Mouse (Mus musculus): ENCODE measurements at regions not wholly inside any gene's neighbourhood (a gene's known extent, or its start where the extent isn't known, plus 50 kb on each side); places are given as distances from the start of the nearest gene placed in this dataset.
"Not testable (repeated sequence)": the region's sequence is repeated elsewhere in the genome, so short reads cannot be mapped to it uniquely, and the experiment has no call there.

DNA sequence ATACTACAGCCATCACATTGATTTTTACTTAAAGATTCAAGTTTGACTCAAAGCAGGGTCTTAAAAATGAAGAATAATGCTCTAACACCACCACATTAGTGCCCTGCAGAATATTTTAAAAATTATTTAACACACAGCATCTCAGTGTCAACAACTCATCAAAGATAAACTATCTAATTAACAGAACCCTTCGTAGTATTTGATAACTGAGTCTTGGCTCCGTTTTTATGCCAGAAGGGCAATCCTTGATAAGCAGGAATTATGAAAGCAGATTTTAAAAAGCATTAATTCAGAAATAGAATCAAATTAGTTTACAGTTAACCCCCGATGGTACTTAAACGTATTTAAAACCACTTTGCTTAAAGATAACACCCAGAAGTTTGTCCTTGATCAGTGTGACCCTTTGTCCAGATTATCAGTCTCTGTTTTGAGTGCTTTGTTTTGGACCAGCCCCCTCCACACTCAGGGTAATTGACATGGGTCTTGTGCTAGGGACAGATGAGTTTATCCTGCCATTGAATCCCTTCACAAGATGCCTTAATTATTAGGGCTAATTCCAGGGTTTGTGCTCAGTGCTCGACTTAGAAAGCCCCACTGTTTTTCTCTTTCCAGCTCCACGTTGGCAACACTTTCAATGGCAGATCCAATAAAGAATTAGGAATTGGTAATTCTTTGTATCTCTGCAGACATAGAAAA, 69.4 kb upstream of the Dph6 start:
- DNase-seq (ENCODE audit: low read depth), result no peak

GRCm38 (mm10) chr2:114727197-114727596, 72.4 kb upstream of the Dph6 start:
- no peak for DNase-seq (ENCODE audit: low read depth)

DNA sequence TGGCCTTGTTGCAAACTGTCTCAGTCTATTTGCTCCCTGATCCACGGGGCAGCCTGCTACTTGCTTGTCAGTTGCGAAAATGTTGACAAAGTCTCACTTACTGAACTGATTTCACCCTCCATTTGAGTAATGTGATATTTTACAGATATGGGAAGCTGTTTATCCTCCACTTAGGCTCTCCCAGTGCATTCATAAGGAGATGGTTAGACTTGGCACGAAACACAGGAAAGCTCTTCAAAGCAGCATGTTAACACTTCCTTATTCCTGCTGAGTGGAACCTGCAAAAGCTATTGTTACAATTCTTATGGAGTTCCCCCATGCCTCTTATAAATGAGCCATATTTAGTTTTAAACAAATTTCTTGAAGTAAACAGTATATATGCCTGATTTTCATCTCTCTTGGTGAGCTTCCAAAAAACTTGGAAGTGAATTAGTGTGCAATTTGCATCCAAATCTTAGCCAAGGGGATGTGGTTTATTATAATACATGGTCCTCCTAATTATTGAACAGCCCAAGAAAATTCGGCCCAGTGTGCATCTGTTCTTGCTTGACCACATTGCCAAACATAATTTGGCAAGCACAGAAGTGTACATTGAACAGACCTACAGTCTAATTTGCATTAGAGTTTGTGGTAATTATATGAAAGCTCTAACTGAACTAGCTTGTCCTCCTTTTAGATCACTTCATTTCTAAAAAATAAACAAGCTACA, 80.3 kb upstream of the Dph6 start:
- no peak for DNase-seq (ENCODE audit: low read depth)

- DNase-seq (ENCODE audit: low read depth), result no peak
Measured at GRCm38 (mm10) chr2:114739421-114740212, 84.9 kb upstream of the Dph6 start.

DNA sequence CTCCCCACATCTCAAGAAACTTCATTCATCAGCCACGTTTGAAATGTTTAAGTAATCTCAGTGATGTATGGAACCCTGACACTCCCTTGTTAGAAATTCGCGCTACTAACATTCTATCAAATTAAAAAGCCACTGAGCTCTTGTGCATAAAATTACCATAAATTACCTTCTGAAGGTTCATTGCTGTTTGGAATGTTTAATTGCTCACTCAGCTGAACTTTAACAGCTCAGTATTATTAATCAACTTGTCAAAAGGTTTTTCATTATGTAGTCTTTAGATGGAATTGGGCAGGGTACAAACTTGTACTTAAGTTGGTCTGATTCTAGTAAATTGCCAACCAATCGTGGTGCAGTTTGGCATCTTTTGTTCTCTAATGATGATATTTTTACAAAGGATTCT, 108.5 kb upstream of the Dph6 start:
- no peak for DNase-seq (ENCODE audit: low read depth)

GRCm38 (mm10) chr2:114773723-114774122, 119.0 kb upstream of the Dph6 start:
- DNase-seq (ENCODE audit: low read depth), result not testable (repeated sequence)

DNA sequence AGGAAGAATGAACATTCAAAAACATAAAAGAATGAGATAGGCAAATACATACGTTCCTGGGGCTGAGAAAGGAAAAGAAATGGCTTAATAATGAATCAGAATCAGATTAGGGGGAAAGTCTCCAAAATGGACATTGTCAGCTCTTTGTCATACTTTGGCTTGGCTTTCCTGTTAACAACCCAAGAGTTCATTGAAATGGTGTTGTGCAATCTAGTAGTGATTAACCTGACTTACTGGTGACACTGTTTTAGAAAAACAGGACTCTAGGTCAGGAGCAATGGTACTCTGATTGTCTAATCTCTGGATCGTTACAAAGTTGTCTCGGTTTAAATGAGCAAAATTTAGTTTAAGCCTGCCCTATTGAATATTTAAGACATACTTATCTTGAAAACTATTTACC, 119.5 kb upstream of the Dph6 start:
- DNase-seq (ENCODE audit: low read depth), result no peak

- DNase-seq (ENCODE audit: low read depth), result no peak
Measured at GRCm38 (mm10) chr2:114775532-114775931, 120.8 kb upstream of the Dph6 start.

DNA sequence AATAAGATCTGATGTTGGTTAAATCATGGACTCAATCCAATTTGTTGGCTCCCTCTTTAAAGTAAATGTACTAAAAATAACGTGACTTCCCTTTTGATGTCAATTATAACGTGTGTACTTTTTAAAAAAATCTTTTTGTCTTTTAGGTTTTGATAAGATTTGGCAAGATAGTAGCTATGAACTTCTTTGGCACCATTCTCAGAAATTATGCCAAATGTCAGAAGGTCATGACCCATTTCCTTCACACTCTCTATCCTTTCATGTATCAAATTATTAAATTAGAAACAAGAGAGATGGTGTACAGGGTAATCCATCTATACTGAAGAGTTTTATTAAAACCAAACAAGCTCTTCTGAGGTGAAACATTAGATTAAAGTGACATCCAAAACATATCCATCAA, 121.4 kb upstream of the Dph6 start:
- DNase-seq (ENCODE audit: low read depth), result no peak

GRCm38 (mm10) chr2:114782450-114782849, 127.7 kb upstream of the Dph6 start:
- DNase-seq (ENCODE audit: low read depth), result no peak

DNA sequence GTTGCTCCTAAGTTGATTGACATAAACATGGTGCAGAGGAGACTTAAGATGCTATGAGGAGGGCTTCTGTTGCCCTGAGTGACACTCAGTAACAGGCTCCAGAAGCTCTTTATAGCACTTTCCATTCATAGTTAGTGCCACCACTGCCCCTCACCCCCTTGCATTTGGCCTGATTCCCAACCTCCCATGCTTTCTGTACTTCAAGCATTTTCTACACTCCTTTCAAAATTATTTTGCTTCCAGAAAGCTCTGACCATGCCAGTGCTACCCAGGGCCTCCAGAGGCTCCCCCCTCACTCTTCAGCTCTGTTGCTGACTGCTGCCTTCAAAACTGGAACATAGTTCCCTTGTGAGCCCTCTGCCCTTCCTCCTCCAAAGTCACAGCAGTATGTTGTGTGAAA, 129.4 kb upstream of the Dph6 start:
- no peak for DNase-seq (ENCODE audit: low read depth)

GRCm38 (mm10) chr2:114788251-114788650, 133.5 kb upstream of the Dph6 start:
- DNase-seq (ENCODE audit: low read depth), result no peak

- no peak for DNase-seq (ENCODE audit: low read depth)
Measured at GRCm38 (mm10) chr2:114796630-114797290, 142.0 kb upstream of the Dph6 start.

DNA sequence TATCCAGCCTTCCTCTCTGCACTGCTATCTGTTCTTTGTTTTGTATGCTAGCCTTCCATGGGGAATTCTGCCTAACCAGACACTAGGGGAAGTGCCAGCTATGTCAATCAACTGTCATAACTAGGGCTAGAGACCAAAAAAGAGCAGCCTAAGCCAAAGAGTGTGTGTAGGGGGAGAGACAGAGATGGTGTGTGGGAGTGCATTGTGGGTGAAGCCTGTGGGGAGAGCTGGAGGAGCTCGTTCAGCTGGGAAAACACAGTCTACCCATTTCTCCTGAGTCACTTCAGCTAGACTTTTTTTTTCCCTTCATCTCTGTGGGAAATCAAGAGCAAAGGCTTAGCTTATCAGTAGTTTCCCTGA, 142.5 kb upstream of the Dph6 start:
- DNase-seq (ENCODE audit: low read depth), result no peak

GRCm38 (mm10) chr2:114803241-114803640, 148.5 kb upstream of the Dph6 start:
- DNase-seq (ENCODE audit: low read depth), result no peak

DNA sequence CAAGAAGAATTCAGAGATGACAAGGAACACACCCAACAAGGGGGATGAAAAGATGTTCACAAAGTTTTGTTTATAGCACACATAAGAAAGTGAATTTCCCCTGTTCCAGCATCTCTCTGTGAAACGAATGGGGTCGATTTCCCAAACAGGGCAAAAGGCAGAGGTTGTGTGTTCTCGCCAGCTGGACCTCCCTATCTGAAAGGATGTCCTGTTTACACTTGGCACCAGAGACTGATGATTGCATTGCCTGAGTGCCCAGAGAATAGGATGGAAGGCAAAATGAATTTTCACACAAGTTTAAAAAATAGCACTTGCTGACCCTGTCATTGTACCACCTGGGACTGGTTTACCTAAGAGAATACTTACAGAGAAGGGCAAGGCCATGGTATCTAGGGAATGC, 149.2 kb upstream of the Dph6 start:
- no peak for DNase-seq (ENCODE audit: low read depth)

- no peak for DNase-seq (ENCODE audit: low read depth)
Measured at GRCm38 (mm10) chr2:114805436-114806047, 150.8 kb upstream of the Dph6 start.

DNA sequence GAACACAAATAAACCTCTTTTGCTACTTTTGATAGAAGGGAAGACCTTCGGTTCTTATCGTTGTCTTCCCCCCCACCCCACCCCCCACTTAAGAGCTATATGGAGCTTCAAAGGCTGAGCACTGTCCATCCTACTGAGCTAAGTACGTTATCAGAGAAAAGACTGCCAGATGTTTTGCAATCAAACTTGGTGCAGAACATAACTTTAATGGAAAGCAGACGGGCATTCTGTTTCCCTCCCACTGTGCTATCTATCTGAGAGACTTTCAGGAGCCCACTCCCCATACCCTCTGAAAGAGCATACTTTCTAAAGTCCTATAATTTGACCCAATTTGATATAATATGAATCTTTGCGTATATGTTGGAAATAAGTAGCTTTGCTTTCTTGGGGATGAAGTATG, 153.3 kb upstream of the Dph6 start:
- no peak for DNase-seq (ENCODE audit: low read depth)

DNA sequence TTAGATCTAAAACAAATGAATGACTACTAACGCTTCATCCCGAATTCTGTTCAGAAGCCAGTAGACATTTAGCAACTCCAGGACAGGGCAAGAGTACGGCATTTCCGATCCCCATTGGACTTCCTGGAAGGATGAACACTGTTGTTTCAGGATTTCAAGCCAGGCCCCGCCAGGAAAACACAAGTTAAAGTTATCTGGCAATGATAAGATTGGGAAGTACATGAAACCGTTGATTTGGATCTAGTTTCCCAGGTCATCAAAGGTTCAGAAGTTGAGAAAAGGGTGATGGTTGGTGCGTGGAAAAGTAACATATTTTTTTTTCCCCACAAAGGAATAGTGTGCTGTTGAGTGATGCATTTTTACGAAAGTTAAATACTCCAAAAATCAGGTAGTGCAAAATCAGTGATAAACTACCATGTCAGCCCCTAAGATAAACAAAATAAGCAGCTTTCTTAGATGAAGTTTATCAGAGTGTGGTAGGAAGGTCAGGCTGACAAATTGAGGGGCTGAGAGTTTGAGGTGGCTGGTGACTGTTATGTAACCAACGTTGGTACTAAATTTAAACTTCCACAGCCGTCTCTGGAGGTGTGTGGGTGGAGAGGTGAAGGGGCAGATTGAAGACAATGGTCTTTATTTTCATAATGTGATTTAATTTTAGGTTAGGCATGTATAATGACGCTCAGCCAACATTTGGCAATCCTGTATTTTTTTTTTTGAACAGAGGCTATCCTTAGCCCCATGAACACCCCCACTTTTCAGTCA, 157.6 kb upstream of the Dph6 start:
- DNase-seq (ENCODE audit: low read depth), result no peak

DNA sequence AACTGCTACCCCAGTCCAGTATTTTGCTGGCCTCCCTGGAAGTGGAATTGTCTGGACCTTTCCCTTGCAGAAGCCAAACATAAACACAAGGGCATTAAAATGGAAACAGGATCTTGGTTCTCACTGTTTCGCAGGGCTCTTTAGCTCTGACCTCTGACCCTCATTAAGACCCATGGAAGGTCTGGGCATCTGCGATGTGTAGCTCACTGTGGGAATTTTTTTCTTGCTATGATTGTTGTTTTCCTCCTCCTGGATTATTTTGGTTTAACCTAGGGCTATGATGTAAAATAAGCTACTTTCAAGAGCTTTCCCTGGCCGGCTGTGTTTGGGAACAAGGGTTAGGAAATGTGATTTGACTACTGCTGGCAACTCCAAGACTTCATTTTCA, 158.1 kb upstream of the Dph6 start:
- DNase-seq (ENCODE audit: low read depth), result no peak

DNA sequence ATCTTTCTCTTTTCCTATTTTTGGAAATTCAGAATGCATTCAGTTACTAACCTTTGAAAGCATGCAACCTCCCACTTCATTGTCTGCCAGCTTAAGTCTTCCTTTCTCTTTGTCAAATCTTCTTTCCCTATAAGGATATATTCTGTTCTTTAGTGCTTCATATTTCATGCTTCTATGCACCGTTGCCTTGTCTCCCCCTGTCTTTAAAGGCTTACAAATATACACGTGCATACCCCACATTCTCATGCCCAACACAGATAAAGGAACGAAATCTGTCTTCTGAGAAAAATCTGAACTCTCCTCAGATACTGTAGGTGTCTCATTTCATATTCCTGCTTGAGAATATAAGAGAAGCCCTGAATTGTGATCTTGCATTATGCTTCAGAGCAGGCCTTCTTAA, 167.9 kb upstream of the Dph6 start:
- no peak for DNase-seq (ENCODE audit: low read depth)
